Mouse (Mus musculus): Measurements from ENCODE around the gene Pafah1b1.

The Pafah1b1 gene

GRCm38 (mm10) chr11:74721141-74721540, 3.3 kb downstream of the Pafah1b1 start:
- DNase-seq (ENCODE audit: low read depth in 2 of 2, low spot score in 2 of 2) = no peak

- no peak for DNase-seq (ENCODE audit: low read depth in 2 of 2, low spot score in 2 of 2)
Measured at GRCm38 (mm10) chr11:74720668-74721067, 3.8 kb downstream of the Pafah1b1 start.

- DNase-seq (ENCODE audit: low read depth in 2 of 2, low spot score in 2 of 2) = no peak
Measured at GRCm38 (mm10) chr11:74715971-74716525, 8.4 kb downstream of the Pafah1b1 start.

- DNase-seq (ENCODE audit: low read depth in 2 of 2, low spot score in 2 of 2) = no peak
Measured at GRCm38 (mm10) chr11:74710671-74711070, 13.8 kb downstream of the Pafah1b1 start.

GRCm38 (mm10) chr11:74708781-74709180, 15.7 kb downstream of the Pafah1b1 start:
- DNase-seq (ENCODE audit: low read depth in 2 of 2, low spot score in 2 of 2) = no peak

GRCm38 (mm10) chr11:74704068-74704467, 20.4 kb downstream of the Pafah1b1 start:
- DNase-seq (ENCODE audit: low read depth in 2 of 2, low spot score in 2 of 2) = no peak

GRCm38 (mm10) chr11:74699505-74699904, 25.0 kb downstream of the Pafah1b1 start:
- no peak for DNase-seq (ENCODE audit: low read depth in 2 of 2, low spot score in 2 of 2)

GRCm38 (mm10) chr11:74692151-74692550, 32.3 kb downstream of the Pafah1b1 start:
- no peak for DNase-seq (ENCODE audit: low read depth in 2 of 2, low spot score in 2 of 2)

GRCm38 (mm10) chr11:74675156-74675555, 49.3 kb downstream of the Pafah1b1 start:
- DNase-seq (ENCODE audit: low read depth in 2 of 2, low spot score in 2 of 2) = no peak

GRCm38 (mm10) chr11:74674713-74675112, 49.8 kb downstream of the Pafah1b1 start:
- no peak for DNase-seq (ENCODE audit: low read depth in 2 of 2, low spot score in 2 of 2)

GRCm38 (mm10) chr11:74673561-74673960, 50.9 kb downstream of the Pafah1b1 start:
- DNase-seq (ENCODE audit: low read depth in 2 of 2, low spot score in 2 of 2) = no peak

GRCm38 (mm10) chr11:74672901-74673513, 51.5 kb downstream of the Pafah1b1 start:
- DNase-seq (ENCODE audit: low read depth in 2 of 2, low spot score in 2 of 2) = no peak

- DNase-seq (ENCODE audit: low read depth in 2 of 2, low spot score in 2 of 2) = no peak
Measured at GRCm38 (mm10) chr11:74671839-74672238, 52.6 kb downstream of the Pafah1b1 start.

- DNase-seq (ENCODE audit: low read depth in 2 of 2, low spot score in 2 of 2) = no peak
Measured at GRCm38 (mm10) chr11:74671013-74671412, 53.5 kb downstream of the Pafah1b1 start.

- no peak for DNase-seq (ENCODE audit: low read depth in 2 of 2, low spot score in 2 of 2)
Measured at GRCm38 (mm10) chr11:74670151-74670550, 54.3 kb downstream of the Pafah1b1 start.

- no peak for DNase-seq (ENCODE audit: low read depth in 2 of 2, low spot score in 2 of 2)
Measured at GRCm38 (mm10) chr11:74668971-74669370, 55.5 kb downstream of the Pafah1b1 start.

- DNase-seq (ENCODE audit: low read depth in 2 of 2, low spot score in 2 of 2) = no peak
Measured at GRCm38 (mm10) chr11:74668466-74668865, 56.0 kb downstream of the Pafah1b1 start.

GRCm38 (mm10) chr11:74667582-74668010, 56.9 kb downstream of the Pafah1b1 start:
- no peak for DNase-seq (ENCODE audit: low read depth in 2 of 2, low spot score in 2 of 2)

- no peak for DNase-seq (ENCODE audit: low read depth in 2 of 2, low spot score in 2 of 2)
Measured at GRCm38 (mm10) chr11:74666776-74667581, 57.5 kb downstream of the Pafah1b1 start.

GRCm38 (mm10) chr11:74666284-74666652, 58.2 kb downstream of the Pafah1b1 start:
- no peak for DNase-seq (ENCODE audit: low read depth in 2 of 2, low spot score in 2 of 2)

GRCm38 (mm10) chr11:74665631-74666283, 58.7 kb downstream of the Pafah1b1 start:
- no peak for DNase-seq (ENCODE audit: low read depth in 2 of 2, low spot score in 2 of 2)

GRCm38 (mm10) chr11:74664906-74665305, 59.6 kb downstream of the Pafah1b1 start:
- no peak for DNase-seq (ENCODE audit: low read depth in 2 of 2, low spot score in 2 of 2)

Measured in CD8-positive naive resting alpha-beta T cell, adult 2 months (primary cell).